Mouse (Mus musculus): ENCODE measurements around the gene Fsd2. TPM values are rescaled to one million over a fixed set of nuclear protein-coding genes. Genes with fewer than 3 reads are reported as not detected.

The Fsd2 gene
- total RNA-seq (2014; rRNA removed), result 0.15 and 0.48 TPM in 2 replicates
- 0.16 and 0.31 TPM in 2 replicates for polyA plus RNA-seq (2015; fragmentation: Nextera tagmentation; extraction: Ambion mirVana)

- Histone ChIP-seq H3K4me2 (ENCODE audit: low read depth) (no peak within 1 kb of the TSS), H3K4me1 (ENCODE audit: insufficient read depth) (peaks cover 4% of the 10 kb centered on the region; the same call in 1 of the 2 replicates), H3K9me3 (ENCODE audit: low read length) (no peaks in the 10 kb centered on the region), H3K9ac (no peak within 1 kb of the TSS), H3K27me3 (ENCODE audit: insufficient read depth, low read length) (no peaks in the 10 kb centered on the region), H3K36me3 (ENCODE audit: insufficient read depth) (no peaks in the 10 kb centered on the region), H3K27ac (ENCODE audit: low read depth, low read length) (no peak within 1 kb of the TSS), H3K4me3 (ENCODE audit: low read depth, low read length) (no peak within 1 kb of the TSS)
- ATAC-seq (no peak), DNase-seq (no peak)
- no peak for TF ChIP-seq CTCF (IDR thresholded peaks at IDR 0.05; ENCODE audit: low read depth)
- 80% methylated on average over 9 of the region's 9 CpGs for WGBS
Observed at GRCm38 (mm10) chr7:81566892-81567291, at the start of gene Fsd2. Gene Fsd2 (minus strand): TSS chr7:81566944.

DNA sequence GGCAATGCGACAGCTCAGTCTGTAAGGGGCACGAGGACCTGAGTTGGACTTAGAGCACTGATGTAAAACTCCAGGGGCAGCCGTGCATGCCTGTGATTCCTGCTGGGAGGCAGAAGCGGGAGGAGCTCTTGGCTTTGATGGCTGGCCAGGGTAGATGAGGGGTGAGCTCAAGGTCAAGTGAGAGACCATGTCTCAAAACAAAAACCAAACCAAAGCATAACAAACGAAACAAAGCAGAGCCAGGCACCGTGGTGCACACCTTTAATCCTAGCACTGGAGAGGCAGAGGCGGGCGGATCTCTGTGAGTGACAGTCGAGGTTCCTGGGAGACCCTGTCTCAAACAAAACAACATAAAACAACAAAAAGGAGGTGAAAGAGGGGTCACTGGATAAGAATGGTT is 48.3 kb upstream of the Fsd2 start:
- DNase-seq (no peak), ATAC-seq (no peak)
- 74% methylated on average over 9 of the region's 9 CpGs for WGBS
- Histone ChIP-seq H3K4me3 (ENCODE audit: low read depth, low read length) (no peak overlapping the region), H3K9ac (no peak overlapping the region), H3K27ac (ENCODE audit: low read depth, low read length) (no peak overlapping the region), H3K4me2 (ENCODE audit: low read depth) (no peak overlapping the region), H3K36me3 (ENCODE audit: insufficient read depth) (no peaks in the 10 kb centered on the region), H3K9me3 (ENCODE audit: low read length) (no peaks in the 10 kb centered on the region), H3K27me3 (ENCODE audit: insufficient read depth, low read length) (no peaks in the 10 kb centered on the region), H3K4me1 (ENCODE audit: insufficient read depth) (no peaks in the 10 kb centered on the region)
- no peak for TF ChIP-seq CTCF (IDR thresholded peaks at IDR 0.05; ENCODE audit: low read depth)

- Histone ChIP-seq H3K4me2 (ENCODE audit: low read depth) (no peak overlapping the region), H3K9me3 (ENCODE audit: low read length) (no peaks in the 10 kb centered on the region), H3K27me3 (ENCODE audit: insufficient read depth, low read length) (no peaks in the 10 kb centered on the region), H3K4me1 (ENCODE audit: insufficient read depth) (no peaks in the 10 kb centered on the region), H3K4me3 (ENCODE audit: low read depth, low read length) (no peak overlapping the region), H3K27ac (ENCODE audit: low read depth, low read length) (no peak overlapping the region), H3K36me3 (ENCODE audit: insufficient read depth) (peaks cover 6% of the 10 kb centered on the region; the same call in 1 of the 2 replicates), H3K9ac (no peak overlapping the region)
- WGBS, result 87% methylated on average over 13 of the region's 13 CpGs
- ATAC-seq (no peak), DNase-seq (peak; percentile 9)
- TF ChIP-seq CTCF (IDR thresholded peaks at IDR 0.05; ENCODE audit: low read depth), result no peak
Observed at GRCm38 (mm10) chr7:81612856-81613635, 46.3 kb upstream of the Fsd2 start.

DNA sequence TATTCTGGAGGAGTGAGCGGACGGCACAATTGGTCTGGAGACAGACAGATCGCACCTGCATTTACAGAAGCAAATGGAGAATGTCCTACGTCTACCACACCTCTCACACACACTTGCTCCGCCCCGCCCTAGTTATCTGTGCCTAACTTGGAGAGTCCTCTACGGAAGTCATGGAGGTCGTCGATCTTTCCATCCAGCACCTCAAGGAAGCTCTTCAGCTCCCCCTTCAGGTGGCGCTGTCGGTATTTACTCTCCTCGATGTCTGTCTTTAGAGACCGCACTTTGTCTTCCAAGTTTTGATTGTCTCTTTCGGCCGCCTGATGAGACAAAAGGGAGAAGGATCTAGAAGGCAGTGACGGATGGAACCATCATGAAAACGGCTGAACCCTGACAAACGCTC is 43.4 kb upstream of the Fsd2 start:
- H3K9me3 ChIP-seq (ENCODE audit: low read length), result no peaks in the 10 kb centered on the region
- H3K36me3 ChIP-seq (ENCODE audit: insufficient read depth), result peaks cover 6% of the 10 kb centered on the region; the same call in 1 of the 2 replicates
- H3K9ac ChIP-seq, result no peak overlapping the region
- H3K4me3 ChIP-seq (ENCODE audit: low read depth, low read length), result no peak overlapping the region
- 67% methylated on average over 18 of the region's 18 CpGs for WGBS
- no peak overlapping the region for H3K4me2 ChIP-seq (ENCODE audit: low read depth)
- ATAC-seq (no peak), DNase-seq (peak; percentile 10)
- peak; percentile 41 for TF ChIP-seq CTCF (IDR thresholded peaks at IDR 0.05; ENCODE audit: low read depth)
- no peaks in the 10 kb centered on the region for H3K27me3 ChIP-seq (ENCODE audit: insufficient read depth, low read length)
- no peaks in the 10 kb centered on the region for H3K4me1 ChIP-seq (ENCODE audit: insufficient read depth)
- no peak overlapping the region for H3K27ac ChIP-seq (ENCODE audit: low read depth, low read length)

- H3K27me3 ChIP-seq (ENCODE audit: insufficient read depth, low read length), result no peaks in the 10 kb centered on the region
- H3K4me1 ChIP-seq (ENCODE audit: insufficient read depth), result no peaks in the 10 kb centered on the region
- no peak overlapping the region for H3K4me3 ChIP-seq (ENCODE audit: low read depth, low read length)
- H3K4me2 ChIP-seq (ENCODE audit: low read depth), result no peak overlapping the region
- H3K36me3 ChIP-seq (ENCODE audit: insufficient read depth), result peaks cover 6% of the 10 kb centered on the region; the same call in 1 of the 2 replicates
- TF ChIP-seq CTCF (IDR thresholded peaks at IDR 0.05; ENCODE audit: low read depth), result no peak
- H3K9me3 ChIP-seq (ENCODE audit: low read length), result no peaks in the 10 kb centered on the region
- DNase-seq (no peak), ATAC-seq (no peak)
- WGBS, result 55% methylated on average over 5 of the region's 5 CpGs
- no peak overlapping the region for H3K9ac ChIP-seq
- H3K27ac ChIP-seq (ENCODE audit: low read depth, low read length), result no peak overlapping the region
Observed at GRCm38 (mm10) chr7:81606452-81606851, 39.7 kb upstream of the Fsd2 start.

GRCm38 (mm10) chr7:81605489-81605888 is 38.7 kb upstream of the Fsd2 start:
- Histone ChIP-seq H3K4me2 (ENCODE audit: low read depth) (no peak overlapping the region), H3K27ac (ENCODE audit: low read depth, low read length) (no peak overlapping the region), H3K9ac (no peak overlapping the region), H3K27me3 (ENCODE audit: insufficient read depth, low read length) (no peaks in the 10 kb centered on the region), H3K36me3 (ENCODE audit: insufficient read depth) (peaks cover 6% of the 10 kb centered on the region; the same call in 1 of the 2 replicates), H3K4me3 (ENCODE audit: low read depth, low read length) (no peak overlapping the region), H3K9me3 (ENCODE audit: low read length) (no peaks in the 10 kb centered on the region), H3K4me1 (ENCODE audit: insufficient read depth) (no peaks in the 10 kb centered on the region)
- WGBS, result 73% methylated on average over 4 of the region's 4 CpGs
- ATAC-seq (no peak), DNase-seq (no peak)
- no peak for TF ChIP-seq CTCF (IDR thresholded peaks at IDR 0.05; ENCODE audit: low read depth)

- 78% methylated on average over 5 of the region's 5 CpGs for WGBS
- no peaks in the 10 kb centered on the region for H3K27me3 ChIP-seq (ENCODE audit: insufficient read depth, low read length)
- no peak for TF ChIP-seq CTCF (IDR thresholded peaks at IDR 0.05; ENCODE audit: low read depth)
Observed at GRCm38 (mm10) chr7:81604991-81605390, 38.2 kb upstream of the Fsd2 start.

More at GRCm38 (mm10) chr7:81604991-81605390, 38.2 kb upstream of the Fsd2 start:
- Histone ChIP-seq H3K27ac (ENCODE audit: low read depth, low read length) (no peak overlapping the region), H3K9ac (no peak overlapping the region), H3K9me3 (ENCODE audit: low read length) (no peaks in the 10 kb centered on the region), H3K4me1 (ENCODE audit: insufficient read depth) (no peaks in the 10 kb centered on the region), H3K36me3 (ENCODE audit: insufficient read depth) (peaks cover 6% of the 10 kb centered on the region; the same call in 1 of the 2 replicates), H3K4me2 (ENCODE audit: low read depth) (no peak overlapping the region), H3K4me3 (ENCODE audit: low read depth, low read length) (no peak overlapping the region)
- no peak for ATAC-seq
- DNase-seq, result no peak

Measured in forebrain, postnatal 0 days (tissue).